Mouse (Mus musculus) lung, postnatal 14 days (tissue): ENCODE data around the gene Gm28269.

Experiments used
- DNase-seq: peaks from one replicate; pipeline ENCODE4 v3.0.0; 2021

The Gm28269 gene

DNA sequence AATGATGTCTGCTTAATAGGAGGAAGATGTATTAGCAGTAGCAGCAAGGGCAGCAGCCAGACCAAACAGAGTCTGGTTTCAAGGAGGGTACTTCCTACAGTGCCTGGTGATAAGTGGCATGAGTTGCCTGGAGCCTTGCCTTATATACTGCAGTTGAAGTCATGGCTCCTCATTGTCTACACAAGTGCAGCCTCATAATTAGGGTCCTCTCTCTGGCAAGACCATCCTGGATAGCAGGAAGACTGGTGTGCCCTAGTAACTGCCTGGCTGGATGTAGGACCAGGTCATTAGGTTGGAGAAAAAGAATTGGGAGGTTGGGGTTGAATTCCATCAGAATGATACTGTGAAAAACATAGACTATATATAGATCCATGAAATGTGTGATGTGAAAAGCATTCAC lies at the start of gene Gm28269:
Gm28269 (minus strand) TSS at position 101 of the 400 bp plus-strand sequence.
- DNase-seq, result no peak

DNA sequence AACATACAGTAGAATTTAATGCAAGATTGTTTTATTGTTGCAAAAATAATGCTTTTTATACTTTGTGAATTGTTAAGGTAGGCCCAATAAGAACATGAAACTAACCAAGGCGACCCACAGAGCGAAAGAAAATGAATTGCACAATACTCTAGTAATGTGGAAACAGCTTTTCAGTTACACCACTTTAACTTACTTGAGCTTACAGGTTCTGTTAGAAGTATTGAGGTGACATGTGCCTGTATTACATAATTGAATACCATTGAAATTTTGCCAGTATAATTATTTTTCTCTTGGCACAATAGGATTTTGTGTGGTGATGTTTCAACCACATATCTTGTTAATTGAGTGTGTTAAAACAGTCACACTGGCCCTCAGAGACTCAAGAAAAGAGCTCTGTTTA lies 28.0 kb downstream of the Gm28269 start:
- DNase-seq, result no peak

DNA sequence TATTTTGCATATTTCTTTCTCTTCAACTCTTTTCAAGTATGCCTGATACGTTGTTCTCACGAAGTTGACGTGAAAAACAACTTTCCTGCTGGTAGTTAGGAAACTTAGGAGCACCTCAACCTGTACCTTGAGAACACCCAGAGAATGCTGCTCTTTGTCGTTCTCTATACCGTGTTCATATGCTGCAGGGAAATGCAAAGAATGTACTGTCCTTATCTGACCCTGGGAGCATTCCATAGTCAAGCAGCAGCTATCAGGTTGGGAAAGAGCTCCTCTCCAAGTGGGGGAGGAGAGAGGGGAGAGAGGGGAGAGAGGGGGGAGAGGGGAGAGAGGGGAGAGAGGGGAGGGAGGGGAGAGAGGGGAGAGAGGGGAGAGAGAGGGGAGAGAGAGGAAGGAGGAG lies 29.6 kb downstream of the Gm28269 start:
- no peak for DNase-seq

DNA sequence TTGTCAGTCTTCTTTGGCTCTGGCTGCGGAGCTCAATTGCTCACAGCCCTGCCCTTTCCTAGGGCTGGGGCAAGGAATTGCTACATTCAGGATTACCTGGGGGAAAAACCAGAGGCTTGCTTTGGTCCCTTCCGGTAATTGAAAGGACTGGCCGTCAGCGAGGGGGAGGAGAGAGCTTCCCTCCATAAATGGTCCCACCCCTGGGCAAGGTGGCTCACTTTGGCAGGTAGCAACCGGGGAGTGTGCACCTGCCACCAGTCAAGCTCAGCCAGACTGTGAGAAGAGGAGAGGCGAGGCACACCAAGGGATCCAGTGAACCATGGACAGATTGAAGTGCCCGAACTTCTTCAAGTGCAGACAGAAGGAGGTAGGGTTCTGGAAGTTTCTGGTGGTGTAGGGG lies 30.1 kb downstream of the Gm28269 start, which contains the start of gene Slc6a14:
Slc6a14 (plus strand) TSS at position 68 of the 400 bp plus-strand sequence.
- DNase-seq, result peak; percentile 29

DNA sequence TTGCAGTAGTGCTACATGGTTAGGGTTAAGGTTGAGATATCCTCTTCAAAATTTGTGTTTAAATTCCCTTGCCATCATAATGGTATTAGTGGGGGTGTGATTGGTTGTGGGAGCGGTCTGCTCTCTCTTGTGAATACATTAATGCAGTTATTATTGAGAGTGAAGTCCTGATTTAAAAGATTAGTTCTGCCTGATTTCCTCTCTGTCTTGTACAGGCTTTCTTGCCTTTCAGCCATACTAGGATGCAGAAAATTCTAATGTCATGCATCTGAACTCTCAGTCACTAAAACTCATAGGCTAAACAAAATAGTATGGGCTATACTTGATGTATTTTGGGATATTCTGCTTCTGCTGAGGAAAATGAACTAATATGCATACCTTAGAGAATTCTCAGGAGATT lies 40.4 kb downstream of the Gm28269 start:
- no peak for DNase-seq

DNA sequence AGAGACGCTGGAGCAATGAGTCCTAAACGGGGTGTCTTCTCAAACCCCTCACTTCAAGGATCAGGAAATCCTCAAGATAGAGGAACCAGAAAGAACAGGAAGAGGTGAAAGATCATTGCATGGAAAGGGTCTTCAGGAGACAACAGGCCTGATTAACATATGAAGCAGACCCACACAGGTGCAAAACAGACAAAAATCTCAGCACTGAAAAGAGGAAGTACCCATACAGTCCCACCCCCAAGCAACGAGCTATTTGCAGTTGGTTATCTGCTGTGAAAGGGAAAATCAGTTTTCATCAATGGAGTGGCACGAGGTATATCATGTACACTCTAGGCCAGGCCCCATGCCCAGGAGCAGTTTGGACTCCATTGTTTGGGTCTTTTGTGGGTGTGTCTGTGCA lies 43.3 kb downstream of the Gm28269 start:
- no peak for DNase-seq

DNA sequence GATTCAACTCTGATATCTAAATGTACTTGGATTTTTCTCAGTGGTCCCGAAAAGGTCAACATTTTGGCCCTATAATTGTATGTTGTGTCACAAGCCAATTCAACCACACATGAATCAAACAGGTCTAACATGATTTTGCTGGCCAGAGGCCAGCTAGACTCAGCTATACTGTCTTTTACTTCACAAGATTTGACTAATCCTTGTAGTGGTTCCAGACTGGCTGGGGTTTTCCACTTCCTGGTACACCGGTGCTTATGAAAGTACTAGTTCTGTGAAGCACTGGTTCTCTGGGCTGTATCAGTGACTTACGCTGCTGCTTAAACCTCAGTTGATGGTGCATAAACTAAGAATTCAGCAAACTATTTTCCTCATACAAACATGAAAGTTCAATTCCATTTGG lies 49.2 kb downstream of the Gm28269 start:
- no peak for DNase-seq

DNA sequence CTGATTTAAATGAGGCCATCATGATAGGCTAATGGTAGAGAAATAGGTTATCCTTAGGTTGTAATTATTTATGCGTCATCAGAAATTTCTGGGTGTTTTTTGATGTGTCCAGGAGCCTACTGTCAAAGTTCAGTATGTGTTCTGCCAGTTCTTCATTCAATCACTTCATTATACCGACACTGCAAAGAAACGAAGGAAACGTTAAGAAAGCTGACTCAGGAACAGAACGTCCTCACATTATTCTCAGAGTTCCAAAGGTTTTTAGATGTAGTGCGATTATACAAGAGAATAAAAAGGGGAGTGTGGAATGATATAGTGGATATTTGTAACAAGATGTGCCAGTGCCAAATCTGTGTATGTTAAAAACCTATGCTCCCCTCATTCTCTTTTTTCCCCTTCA lies 49.7 kb downstream of the Gm28269 start:
- no peak for DNase-seq
